Mouse (Mus musculus) neural tube, embryonic 12.5 days (tissue): ENCODE results near the gene Wbp2. TPM values are rescaled to one million over a fixed set of nuclear protein-coding genes. Genes with fewer than 3 reads are reported as not detected.
A peak's percentile ranks its signal among the peaks of the same experiment; 100 is the strongest.

Source experiments
- ATAC-seq: fragments of 200-750 bp; cut with Nextera tagmentation; 2 replicates; pipeline ENCODE4 v1.8.0; 2017; ENCODE audit warnings: low read depth, mild to moderate bottlenecking, moderate TSS enrichment, moderate library complexity; ENCODE audit not compliant: low FRiP score
- H3K27ac ChIP-seq: fragments of 300-500 bp; sonication (generic); 2 replicates; pipeline ENCODE4 v1.5.1; 2016
- H3K27me3 ChIP-seq: fragments of 300-500 bp; sonication (generic); replicated peaks from 2 replicates; pipeline ENCODE4 v1.6.1; 2016; ENCODE audit warnings: mild to moderate bottlenecking
- H3K36me3 ChIP-seq: fragments of 300-500 bp; sonication (generic); 2 replicates; pipeline ENCODE4 v1.6.1; 2016; ENCODE audit warnings: mild to moderate bottlenecking
- H3K4me1 ChIP-seq: fragments of 300-500 bp; sonication (generic); 2 replicates; pipeline ENCODE4 v1.6.1; 2016
- H3K4me2 ChIP-seq: fragments of 300-500 bp; sonication (generic); replicated peaks from 2 replicates; pipeline ENCODE4 v1.6.1; 2016; ENCODE audit warnings: mild to moderate bottlenecking
- H3K4me3 ChIP-seq: fragments of 300-500 bp; sonication (generic); 2 replicates; pipeline ENCODE4 v1.5.1; 2016
- H3K9ac ChIP-seq: fragments of 300-500 bp; sonication (generic); 2 replicates; pipeline ENCODE4 v1.6.1; 2016; ENCODE audit warnings: mild to moderate bottlenecking
- H3K9me3 ChIP-seq: fragments of 300-500 bp; sonication (generic); 2 replicates; pipeline ENCODE4 v1.6.1; 2016; ENCODE audit warnings: mild to moderate bottlenecking
- WGBS: fragments of 180-500 bp; shearing (Covaris S2); methylation state at CpG from one replicate; pipeline ENCODE4 v1.1.7; 2016; 5-methylcytosine and 5-hydroxymethylcytosine counted together
- polyA plus RNA-seq: library from polyadenylated mRNA; unstranded; fragments of >200 nt; fragmentation: Nextera tagmentation; extraction: Ambion mirVana; gene quantifications from 2 replicates; pipeline ENCODE4 v1.2.1, GENCODE M21; 2016

Gene Wbp2
- polyA plus RNA-seq, 1 experiment from 2014 or later = 110 TPM

- H3K9ac ChIP-seq = peak overlapping the region; percentile 17; the same call in 1 of the 2 replicates
- no peaks in the 10 kb centered on the region for H3K36me3 ChIP-seq
- peaks cover 68% of the 10 kb centered on the region for H3K27me3 ChIP-seq
- H3K4me2 ChIP-seq = peak overlapping the region; percentile 16; the same call in 1 of the 2 replicates
- no peak overlapping the region for H3K4me3 ChIP-seq
- no peaks in the 10 kb centered on the region for H3K9me3 ChIP-seq
- peaks cover 45% of the 10 kb centered on the region for H3K4me1 ChIP-seq
- no peak for ATAC-seq
- 8% methylated on average over 19 of the region's 19 CpGs for WGBS
- no peak overlapping the region for H3K27ac ChIP-seq
Observed at GRCm38 (mm10) chr11:116107777-116108285, 21.0 kb upstream of the Wbp2 start.

- 0 out of 2 replicates have a peak overlapping the region, but pooled peaks have one; percentile 17 for H3K9ac ChIP-seq
- H3K4me2 ChIP-seq = 0 out of 2 replicates have a peak overlapping the region, but pooled peaks have one; percentile 16
- H3K9me3 ChIP-seq = no peaks in the 10 kb centered on the region
- no peak for ATAC-seq
- H3K27ac ChIP-seq = no peak overlapping the region
- H3K4me3 ChIP-seq = no peak overlapping the region
- no peaks in the 10 kb centered on the region for H3K36me3 ChIP-seq
- peaks cover 68% of the 10 kb centered on the region for H3K27me3 ChIP-seq
- H3K4me1 ChIP-seq = peaks cover 48% of the 10 kb centered on the region
- 19% methylated on average over 14 of the region's 14 CpGs for WGBS
Observed at GRCm38 (mm10) chr11:116106963-116107776, 20.4 kb upstream of the Wbp2 start.

GRCm38 (mm10) chr11:116106154-116106962 is 19.6 kb upstream of the Wbp2 start:
- no peaks in the 10 kb centered on the region for H3K9me3 ChIP-seq
- no peaks in the 10 kb centered on the region for H3K36me3 ChIP-seq
- H3K9ac ChIP-seq = no peak overlapping the region
- WGBS = 21% methylated on average over 32 of the region's 32 CpGs
- no peak for ATAC-seq
- peaks cover 62% of the 10 kb centered on the region for H3K27me3 ChIP-seq
- H3K4me1 ChIP-seq = peaks cover 56% of the 10 kb centered on the region
- no peak overlapping the region for H3K27ac ChIP-seq
- no peak overlapping the region for H3K4me3 ChIP-seq
- peak overlapping the region; percentile 34 for H3K4me2 ChIP-seq

GRCm38 (mm10) chr11:116105065-116105464 is 18.3 kb upstream of the Wbp2 start:
- no peak for ATAC-seq
- no peak overlapping the region for H3K27ac ChIP-seq
- whole genome bisulfite sequencing = 96% methylated on average over 2 of the region's 2 CpGs
- H3K9ac ChIP-seq = no peak overlapping the region
- H3K4me3 ChIP-seq = no peak overlapping the region
- H3K9me3 ChIP-seq = no peaks in the 10 kb centered on the region
- H3K4me2 ChIP-seq = no peak overlapping the region
- peaks cover 56% of the 10 kb centered on the region for H3K4me1 ChIP-seq
- H3K27me3 ChIP-seq = peaks cover 49% of the 10 kb centered on the region
- no peaks in the 10 kb centered on the region for H3K36me3 ChIP-seq

GRCm38 (mm10) chr11:116104006-116104646 is 17.3 kb upstream of the Wbp2 start:
- 39% methylated on average over 14 of the region's 14 CpGs for WGBS
- Histone ChIP-seq H3K9me3 (no peaks in the 10 kb centered on the region), H3K9ac (peak overlapping the region; percentile 35; the same call in 1 of the 2 replicates), H3K4me1 (peaks cover 47% of the 10 kb centered on the region), H3K36me3 (no peaks in the 10 kb centered on the region), H3K4me3 (no peak overlapping the region), H3K4me2 (peak overlapping the region; percentile 20; the same call in 1 of the 2 replicates), H3K27me3 (peaks cover 40% of the 10 kb centered on the region), H3K27ac (no peak overlapping the region)
- ATAC-seq = peak; percentile 31; the same call in 1 of the 2 replicates

GRCm38 (mm10) chr11:116103572-116103971 is 16.8 kb upstream of the Wbp2 start:
- Histone ChIP-seq H3K27me3 (peaks cover 34% of the 10 kb centered on the region), H3K4me3 (no peak overlapping the region), H3K4me1 (peaks cover 47% of the 10 kb centered on the region), H3K9me3 (no peaks in the 10 kb centered on the region), H3K36me3 (no peaks in the 10 kb centered on the region), H3K27ac (no peak overlapping the region), H3K9ac (peak overlapping the region; percentile 35; the same call in 1 of the 2 replicates), H3K4me2 (peak overlapping the region; percentile 20; the same call in 1 of the 2 replicates)
- ATAC-seq = no peak
- WGBS = 80% methylated on average over 12 of the region's 12 CpGs

- no peak for ATAC-seq
- Histone ChIP-seq H3K36me3 (no peaks in the 10 kb centered on the region), H3K9ac (no peak overlapping the region), H3K27me3 (peaks cover 23% of the 10 kb centered on the region), H3K27ac (no peak overlapping the region), H3K4me1 (peaks cover 42% of the 10 kb centered on the region), H3K4me2 (no peak overlapping the region), H3K9me3 (no peaks in the 10 kb centered on the region), H3K4me3 (no peak overlapping the region)
- 63% methylated on average over 3 of the region's 4 CpGs for WGBS
Observed at GRCm38 (mm10) chr11:116102472-116102871, 15.7 kb upstream of the Wbp2 start.

- no peak for ATAC-seq
Observed at GRCm38 (mm10) chr11:116101931-116102381, 15.2 kb upstream of the Wbp2 start.

GRCm38 (mm10) chr11:116100839-116101238 is 14.0 kb upstream of the Wbp2 start:
- 89% methylated on average over 7 of the region's 7 CpGs for WGBS

More at GRCm38 (mm10) chr11:116101931-116102381, 15.2 kb upstream of the Wbp2 start:
- 42% methylated on average over 11 of the region's 11 CpGs for WGBS
- 0 out of 2 replicates have a peak, but pooled peaks cover under 1% of the 10 kb centered on the region for H3K9me3 ChIP-seq
- no peak overlapping the region for H3K4me3 ChIP-seq
- H3K27me3 ChIP-seq = peaks cover 18% of the 10 kb centered on the region
- H3K4me1 ChIP-seq = peaks cover 38% of the 10 kb centered on the region
- H3K4me2 ChIP-seq = 0 out of 2 replicates have a peak overlapping the region, but pooled peaks have one; percentile 8
- no peak overlapping the region for H3K27ac ChIP-seq
- H3K9ac ChIP-seq = 0 out of 2 replicates have a peak overlapping the region, but pooled peaks have one; percentile 22
- H3K36me3 ChIP-seq = no peaks in the 10 kb centered on the region

GRCm38 (mm10) chr11:116100385-116100784 is 13.6 kb upstream of the Wbp2 start:
- WGBS = 86% methylated on average over 6 of the region's 6 CpGs

More at GRCm38 (mm10) chr11:116100839-116101238, 14.0 kb upstream of the Wbp2 start:
- Histone ChIP-seq H3K4me2 (no peak overlapping the region), H3K4me3 (no peak overlapping the region), H3K27me3 (peaks cover 7% of the 10 kb centered on the region; the same call in 1 of the 2 replicates), H3K27ac (no peak overlapping the region), H3K36me3 (no peaks in the 10 kb centered on the region), H3K4me1 (peaks cover 28% of the 10 kb centered on the region), H3K9ac (no peak overlapping the region), H3K9me3 (0 out of 2 replicates have a peak, but pooled peaks cover 3% of the 10 kb centered on the region)
- no peak for ATAC-seq

GRCm38 (mm10) chr11:116099462-116099861 is 12.7 kb upstream of the Wbp2 start:
- no peaks in the 10 kb centered on the region for H3K36me3 ChIP-seq
- H3K9ac ChIP-seq = no peak overlapping the region
- peaks cover 24% of the 10 kb centered on the region for H3K4me1 ChIP-seq
- ATAC-seq = no peak
- WGBS = 87% methylated on average over 6 of the region's 6 CpGs
- no peak overlapping the region for H3K4me2 ChIP-seq
- no peaks in the 10 kb centered on the region for H3K27me3 ChIP-seq
- H3K27ac ChIP-seq = no peak overlapping the region
- H3K9me3 ChIP-seq = 0 out of 2 replicates have a peak, but pooled peaks cover 3% of the 10 kb centered on the region
- H3K4me3 ChIP-seq = no peak overlapping the region

More at GRCm38 (mm10) chr11:116100385-116100784, 13.6 kb upstream of the Wbp2 start:
- H3K27ac ChIP-seq = no peak overlapping the region
- no peak overlapping the region for H3K4me2 ChIP-seq
- H3K27me3 ChIP-seq = peaks cover 3% of the 10 kb centered on the region; the same call in 1 of the 2 replicates
- no peak overlapping the region for H3K4me3 ChIP-seq
- ATAC-seq = no peak
- H3K9ac ChIP-seq = no peak overlapping the region
- peaks cover 26% of the 10 kb centered on the region for H3K4me1 ChIP-seq
- 0 out of 2 replicates have a peak, but pooled peaks cover 3% of the 10 kb centered on the region for H3K9me3 ChIP-seq
- H3K36me3 ChIP-seq = no peaks in the 10 kb centered on the region
